1 mouse cellular context compared by ENCODE assay signal in genomic region chr12:112644855-112645506, GRCm38 (mm10).
TF ChIP-seq lines count a peak whose summit lies in the region.

No protein-coding gene starts in this region.

TF ChIP-seq in MEL, 35 proteins besides CTCF, POLR2A, EP300 and RAD21:
- no peak for TF ChIP-seq RCOR1 (IDR thresholded peaks at IDR 0.05; ENCODE audit: low read depth, low read length)
- TF ChIP-seq TBP (IDR thresholded peaks at IDR 0.05; ENCODE audit: low read depth, low read length) = peak; percentile 72
- peak; percentile 67; the same call in 1 of the 2 replicates for TF ChIP-seq UBTF (IDR thresholded peaks at IDR 0.05; ENCODE audit: borderline replicate concordance, insufficient read depth, low read depth, low read length)
- no peak for TF ChIP-seq JUND (IDR thresholded peaks at IDR 0.05; ENCODE audit: low read depth, low read length)
TF ChIP-seq in MEL: peak in this region for 2.
